Mouse (Mus musculus): ENCODE measurements around the gene 1700020N15Rik. TPM values are rescaled to one million over a fixed set of nuclear protein-coding genes. Genes with fewer than 3 reads are reported as not detected.
"Not testable (repeated sequence)": the region's sequence is repeated elsewhere in the genome, so short reads cannot be mapped to it uniquely, and the experiment has no call there.

The 1700020N15Rik gene
- not detected in 2 replicates for total RNA-seq (2021)
- long read RNA-seq, experiment 1 = 0 reads
- long read RNA-seq, experiment 2 = 0 reads

DNA sequence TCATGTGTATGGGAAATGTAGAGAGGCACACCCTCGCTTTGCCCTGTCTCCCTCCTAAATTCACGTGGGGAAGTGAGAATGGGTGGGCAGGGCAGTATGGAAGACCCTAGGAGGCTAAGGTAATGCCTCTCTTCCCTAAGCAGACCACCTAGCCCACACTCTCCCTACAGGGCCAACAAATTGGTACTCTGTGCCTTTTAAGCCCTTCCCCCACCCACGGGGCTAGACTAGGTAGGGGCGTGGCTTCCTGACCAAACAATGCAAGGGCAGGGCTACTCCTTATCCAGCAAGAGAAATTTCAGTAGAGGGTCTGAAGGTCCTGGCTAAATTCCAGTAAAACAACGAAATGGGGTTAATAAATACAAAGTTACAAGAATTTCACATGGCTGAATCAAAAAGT is at the start of gene 1700020N15Rik:
Gene 1700020N15Rik (plus strand): TSS at position 301 of the 400 bp plus-strand sequence.
- not testable (repeated sequence) for DNase-seq

- no peak for DNase-seq
These were observed 31.9 kb downstream of the 1700020N15Rik start for GRCm38 (mm10) chrX:69976790-69977579.

All from adrenal gland, postnatal 14 days (tissue).